Mouse (Mus musculus): ENCODE measurements around the gene Thap12.

The Thap12 gene

DNA sequence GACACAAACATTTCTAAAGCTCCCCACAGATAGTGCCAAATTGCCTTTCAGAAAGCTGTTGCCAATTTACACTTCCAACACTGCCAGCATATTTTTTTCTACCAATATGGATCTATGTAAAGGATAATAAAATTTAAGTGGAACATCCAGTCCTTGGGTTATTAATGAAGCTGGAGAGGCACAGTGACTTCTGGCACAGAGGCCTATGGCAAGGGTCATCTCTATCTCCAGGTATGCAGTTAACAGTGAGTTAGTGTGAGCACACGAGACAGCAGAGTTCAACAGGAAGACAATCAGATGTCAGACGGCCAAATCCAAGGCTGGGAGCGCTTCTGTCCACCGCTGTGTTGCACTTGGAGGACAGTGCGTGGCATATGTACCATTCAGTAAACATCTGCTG, 4.9 kb upstream of the Thap12 start:
- DNase-seq (ENCODE audit: low spot score) = no peak

DNA sequence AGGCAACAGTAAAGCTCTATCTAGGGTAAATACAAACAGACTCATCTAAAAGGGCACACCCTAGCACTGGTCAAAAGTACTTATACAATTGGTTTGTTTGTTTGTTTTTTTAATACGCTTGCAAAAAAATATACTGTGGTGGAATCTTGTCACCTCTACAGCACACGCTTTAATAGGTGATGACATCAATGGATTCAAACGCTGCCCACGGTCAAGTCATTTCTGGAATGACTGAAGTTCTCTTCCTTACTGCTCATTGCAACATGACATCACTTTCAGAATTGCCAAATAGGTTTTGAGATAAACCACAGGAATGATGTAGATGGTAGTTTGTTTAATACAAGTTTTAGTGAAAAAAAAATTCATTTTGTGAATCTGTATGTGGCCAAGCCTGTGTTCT, 4.3 kb upstream of the Thap12 start:
- DNase-seq (ENCODE audit: low spot score) = no peak

- DNase-seq (ENCODE audit: low spot score) = no peak
These were observed 1.1 kb upstream of the Thap12 start for GRCm38 (mm10) chr7:98701771-98702170.

- no peak for DNase-seq (ENCODE audit: low spot score)
These were observed 520 bp downstream of the Thap12 start for GRCm38 (mm10) chr7:98703365-98703881.

DNA sequence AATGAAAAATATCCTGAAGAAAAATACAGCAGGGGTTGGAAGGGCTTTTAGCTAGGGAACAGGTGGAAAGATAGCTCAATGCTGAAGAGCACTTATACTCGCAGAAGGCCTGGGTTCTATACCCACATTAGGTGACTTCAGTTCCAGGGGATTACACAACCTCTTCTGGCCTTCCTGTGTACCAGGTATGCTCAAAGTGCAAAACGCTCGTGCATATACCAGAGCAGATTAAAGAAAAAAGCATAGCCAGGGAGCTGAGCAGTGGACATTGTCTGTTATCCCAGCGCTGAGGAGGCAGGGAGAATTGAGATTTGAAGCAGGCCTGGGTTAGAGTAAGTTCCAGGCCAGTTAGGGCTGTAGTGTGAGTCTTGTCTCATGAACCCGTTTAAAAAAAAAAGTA, 1.4 kb downstream of the Thap12 start:
- no peak for DNase-seq (ENCODE audit: low spot score)

DNA sequence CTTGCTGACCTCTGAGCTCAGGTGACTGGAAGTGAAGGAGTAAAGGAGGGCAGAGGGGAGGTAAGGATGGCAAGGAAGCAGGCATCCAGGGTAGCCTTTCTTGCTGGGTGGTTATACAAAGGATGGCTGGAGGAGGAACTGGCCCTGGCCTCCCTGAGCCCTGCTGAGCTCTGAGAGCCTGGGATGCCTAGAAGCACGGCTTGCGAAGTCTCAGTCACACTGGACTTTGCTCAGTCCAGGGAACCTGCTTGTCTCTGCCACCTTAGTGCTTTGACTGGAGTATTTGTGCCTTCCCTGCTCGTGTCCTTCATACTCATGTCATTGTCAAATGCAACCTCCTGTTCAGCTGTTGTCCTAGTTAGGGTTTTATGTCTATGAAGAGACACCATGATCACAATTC, 10.8 kb downstream of the Thap12 start:
- no peak for DNase-seq (ENCODE audit: low spot score)

- DNase-seq (ENCODE audit: low spot score) = no peak
These were observed 14.5 kb downstream of the Thap12 start for GRCm38 (mm10) chr7:98717438-98717837.

DNA sequence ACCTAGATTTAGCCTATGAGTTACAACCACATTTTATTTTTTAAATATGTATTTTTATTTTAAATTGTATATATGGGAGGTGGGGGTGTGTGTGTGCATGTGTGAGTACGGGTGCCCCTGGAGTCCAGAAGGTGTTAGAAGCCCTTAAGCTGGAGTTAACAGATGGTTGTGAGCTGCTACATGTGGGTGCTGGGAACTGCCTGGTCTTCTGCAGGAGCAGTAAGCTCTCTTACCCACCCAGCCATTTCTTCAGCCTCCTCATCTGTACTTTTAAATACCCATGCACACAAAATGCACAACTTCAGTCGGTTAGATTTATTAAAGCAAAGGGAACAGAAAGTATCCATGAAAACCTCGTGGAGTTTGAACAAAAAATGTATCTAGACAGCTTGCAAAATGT, 16.9 kb downstream of the Thap12 start:
- DNase-seq (ENCODE audit: low spot score) = no peak

- no peak for DNase-seq (ENCODE audit: low spot score)
These were observed 17.8 kb downstream of the Thap12 start for GRCm38 (mm10) chr7:98720731-98721130.

GRCm38 (mm10) chr7:98721172-98721571, 18.3 kb downstream of the Thap12 start:
- no peak for DNase-seq (ENCODE audit: low spot score)

DNA sequence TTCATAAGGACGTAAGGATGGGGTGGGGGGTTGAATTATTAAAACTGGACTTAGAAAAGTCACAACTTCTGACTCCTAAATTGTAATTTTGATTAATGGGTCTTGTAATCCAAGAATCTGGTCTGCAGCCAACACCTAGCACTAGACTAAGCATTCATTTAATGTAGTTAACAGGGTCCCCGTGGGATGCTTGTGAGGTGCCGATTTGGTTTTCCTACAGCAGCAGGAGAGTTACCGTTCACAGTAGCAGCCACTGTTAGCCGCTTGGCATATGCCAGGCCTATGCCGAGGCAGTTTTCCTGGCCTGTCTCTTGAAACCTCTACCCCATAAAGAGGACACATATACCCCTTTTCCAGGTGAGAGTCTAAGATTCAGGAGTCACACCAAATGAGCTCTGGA, 18.7 kb downstream of the Thap12 start:
- no peak for DNase-seq (ENCODE audit: low spot score)

DNA sequence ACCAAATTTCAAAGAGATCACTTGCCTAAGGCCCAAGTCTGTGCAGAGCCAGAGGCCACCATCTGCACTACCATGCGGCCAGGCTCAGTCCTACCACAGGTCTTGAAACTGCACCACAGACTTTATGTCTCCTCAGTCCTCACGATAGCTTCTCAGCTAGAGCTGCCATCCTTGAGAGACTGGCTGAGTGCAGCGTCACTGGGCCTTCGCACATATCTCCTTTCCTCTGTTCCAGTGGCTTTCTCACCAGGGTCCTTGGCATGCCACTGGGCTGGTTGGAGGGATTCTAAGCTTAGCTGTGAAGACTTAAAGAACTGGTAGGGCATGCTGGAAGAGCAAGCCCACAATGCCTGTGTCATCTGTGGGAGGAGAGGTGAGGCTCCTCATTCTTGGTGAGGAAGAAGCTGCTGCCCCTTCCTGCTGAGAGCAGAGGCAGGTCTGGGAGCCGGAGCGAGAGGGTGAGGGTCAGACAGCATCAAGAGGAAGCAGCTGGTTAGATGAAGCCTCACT, 22.8 kb downstream of the Thap12 start:
- no peak for DNase-seq (ENCODE audit: low spot score)

DNA sequence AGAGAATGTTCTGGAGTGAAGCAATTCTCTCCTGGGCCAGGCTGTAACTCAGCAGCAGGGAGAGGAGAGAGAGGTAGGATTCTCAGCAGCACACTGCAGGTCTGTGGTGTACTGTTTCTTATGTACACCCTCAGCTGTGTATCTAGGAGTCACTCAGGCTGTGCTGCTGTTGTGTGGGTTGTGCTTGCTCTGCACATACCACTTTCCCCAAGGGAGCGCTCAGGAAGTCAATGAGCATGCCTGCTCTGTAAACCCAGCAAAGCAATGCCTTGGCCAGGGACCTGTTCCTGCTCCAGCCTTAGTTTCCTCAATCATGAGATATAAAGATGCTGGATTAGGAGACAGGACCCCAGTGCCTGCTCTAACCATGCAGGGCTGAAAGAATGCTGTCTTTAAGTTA, 25.1 kb downstream of the Thap12 start:
- peak; percentile 13 for DNase-seq (ENCODE audit: low spot score)

GRCm38 (mm10) chr7:98728499-98728898, 25.6 kb downstream of the Thap12 start:
- DNase-seq (ENCODE audit: low spot score) = no peak

DNA sequence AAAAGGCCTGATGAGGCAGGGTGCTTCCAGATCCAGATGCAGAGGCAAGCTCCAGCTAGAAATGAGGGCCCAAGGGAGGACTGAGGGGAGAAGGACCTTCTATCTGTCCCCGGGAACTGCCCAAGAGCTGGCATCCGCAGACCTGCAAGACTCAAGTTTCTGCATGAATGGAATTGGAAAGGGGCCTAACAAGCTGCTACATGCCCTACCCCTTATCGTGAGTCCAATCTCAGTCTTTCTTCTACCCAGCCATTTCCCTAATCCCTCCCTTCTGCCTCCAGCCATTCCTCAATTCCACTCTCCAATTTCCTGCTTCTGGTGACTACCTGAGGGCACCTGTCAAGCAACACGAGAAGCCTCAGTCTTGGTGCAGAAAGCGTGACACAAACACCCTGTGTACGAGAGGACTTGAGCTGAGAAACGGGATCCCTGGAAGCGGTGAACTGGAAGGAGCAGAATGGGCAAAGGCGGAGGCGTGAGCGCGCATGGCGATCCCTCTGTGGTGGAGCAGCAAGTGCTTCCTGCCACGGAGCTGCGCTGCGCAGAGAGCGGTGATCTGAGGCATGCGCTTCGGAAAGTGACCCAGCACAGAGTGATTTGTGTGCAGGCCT, 26.9 kb downstream of the Thap12 start:
- no peak for DNase-seq (ENCODE audit: low spot score)

DNA sequence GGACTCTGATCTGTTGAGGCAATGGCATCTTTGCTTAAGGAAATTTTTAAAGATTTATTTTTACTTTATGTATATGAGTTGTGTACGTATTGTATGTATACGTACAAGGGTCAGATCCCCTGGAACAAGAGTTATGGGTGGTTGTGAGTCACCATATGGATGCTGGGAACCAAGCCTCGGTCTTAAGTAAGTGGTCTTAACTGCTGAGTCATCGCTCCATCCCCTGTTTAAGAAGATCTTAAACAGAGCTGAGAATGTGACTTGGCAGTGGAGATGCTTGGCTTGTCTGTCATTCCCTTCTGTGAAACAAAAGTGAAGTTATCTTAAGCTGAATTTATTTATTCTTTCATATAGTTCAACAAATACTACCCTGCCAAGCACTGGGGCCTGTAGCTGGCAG, 31.1 kb downstream of the Thap12 start:
- DNase-seq (ENCODE audit: low spot score) = no peak

DNA sequence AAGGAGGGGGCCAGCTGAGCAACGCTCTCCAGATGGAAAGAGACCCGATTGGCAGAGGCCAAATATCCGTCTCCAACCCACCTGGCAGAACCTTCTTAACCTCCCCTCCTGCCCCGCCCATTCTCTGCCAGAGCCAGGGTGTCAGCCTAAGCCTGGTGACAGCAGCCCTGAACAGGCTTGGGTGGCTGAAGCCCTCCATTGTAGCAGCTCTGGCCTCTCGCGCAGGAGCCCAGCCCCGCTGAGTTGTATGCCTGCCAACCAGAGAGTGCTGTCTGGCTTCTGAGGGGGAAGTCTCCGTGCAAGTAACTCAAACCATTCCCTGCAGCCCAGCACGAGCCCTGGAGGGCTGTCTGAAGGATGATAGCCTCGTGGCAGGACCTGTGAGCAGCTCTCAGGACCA, 32.0 kb downstream of the Thap12 start:
- DNase-seq (ENCODE audit: low spot score) = no peak

DNA sequence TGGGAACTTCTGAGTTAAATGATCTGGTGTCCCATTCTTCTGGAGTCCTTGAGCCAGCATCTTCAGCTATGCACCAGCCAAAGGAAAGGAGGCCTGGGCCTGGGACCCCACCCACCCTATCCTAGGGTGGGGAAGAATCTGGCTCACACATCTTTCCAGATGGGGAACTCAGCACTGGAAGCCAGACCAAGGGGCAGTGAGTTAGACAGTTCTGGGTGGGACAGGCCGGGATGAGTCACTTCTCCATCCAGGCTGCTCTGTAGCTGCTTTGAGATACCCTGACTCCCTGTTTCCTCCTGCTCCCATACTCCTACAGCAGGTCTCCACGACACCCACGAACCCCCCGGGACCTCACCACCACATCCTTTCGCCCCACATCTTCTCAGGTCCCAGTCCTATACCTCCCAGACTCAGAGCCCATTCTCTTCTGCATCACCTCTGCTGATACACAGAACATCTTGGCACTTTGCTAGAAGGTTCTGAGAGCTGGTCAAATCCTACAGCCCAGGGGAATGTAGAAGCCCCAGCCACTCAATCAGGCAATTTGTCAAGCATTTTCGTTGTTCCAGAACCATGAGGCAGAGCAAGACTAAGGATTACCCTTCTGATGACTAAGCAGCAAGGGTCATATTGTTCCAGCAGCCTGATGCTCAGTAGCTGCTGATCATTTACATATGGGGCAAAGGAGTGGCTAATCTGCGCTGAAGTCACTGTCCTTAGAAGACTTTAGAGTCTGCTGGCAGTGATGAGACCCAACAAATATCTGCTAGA, 34.1 kb downstream of the Thap12 start:
- no peak for DNase-seq (ENCODE audit: low spot score)

- no peak for DNase-seq (ENCODE audit: low spot score)
These were observed 37.5 kb downstream of the Thap12 start for GRCm38 (mm10) chr7:98740363-98740762.

DNA sequence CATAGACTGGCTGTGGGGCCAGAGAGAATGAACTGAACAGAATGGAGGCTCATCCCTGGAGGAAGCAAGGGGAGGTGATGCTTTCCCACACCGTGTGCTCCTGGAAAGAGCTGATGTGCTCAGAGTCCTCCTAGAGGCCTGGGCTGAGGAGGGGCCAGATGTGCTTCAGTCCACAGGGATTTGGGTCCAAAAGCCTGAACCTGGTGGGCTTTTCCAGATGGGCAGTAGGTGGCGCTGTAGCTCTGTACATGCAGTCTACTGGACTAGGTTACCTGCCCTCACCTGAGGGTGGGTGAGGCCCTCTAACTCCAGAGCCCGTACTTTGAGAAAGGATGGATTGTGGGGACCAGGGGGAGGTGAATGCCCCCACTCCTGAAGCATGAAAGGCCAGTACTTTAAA, 40.4 kb downstream of the Thap12 start:
- peak; percentile 38 for DNase-seq (ENCODE audit: low spot score)

DNA sequence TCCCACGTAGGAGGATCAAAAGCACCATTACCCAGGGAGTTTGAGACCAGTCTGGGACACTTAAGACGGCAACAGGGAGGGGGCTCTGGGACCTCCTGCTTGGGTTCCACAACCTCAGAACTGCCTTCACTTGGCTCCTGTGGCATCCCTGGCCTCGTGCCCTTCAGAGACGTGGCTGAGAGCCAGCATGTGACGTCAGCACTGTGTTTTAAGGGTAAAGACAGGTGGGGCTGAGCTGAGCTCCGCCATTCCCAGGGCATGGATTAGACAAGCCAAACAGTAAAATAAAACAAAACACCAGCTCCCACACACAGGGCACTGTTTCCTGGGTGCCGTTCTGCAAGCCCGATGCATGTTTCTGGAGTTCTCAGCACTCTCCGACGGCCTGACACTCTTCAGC, 47.5 kb downstream of the Thap12 start:
- no peak for DNase-seq (ENCODE audit: low spot score)

- DNase-seq (ENCODE audit: low spot score) = no peak
These were observed 49.8 kb downstream of the Thap12 start for GRCm38 (mm10) chr7:98752680-98753079.

DNA sequence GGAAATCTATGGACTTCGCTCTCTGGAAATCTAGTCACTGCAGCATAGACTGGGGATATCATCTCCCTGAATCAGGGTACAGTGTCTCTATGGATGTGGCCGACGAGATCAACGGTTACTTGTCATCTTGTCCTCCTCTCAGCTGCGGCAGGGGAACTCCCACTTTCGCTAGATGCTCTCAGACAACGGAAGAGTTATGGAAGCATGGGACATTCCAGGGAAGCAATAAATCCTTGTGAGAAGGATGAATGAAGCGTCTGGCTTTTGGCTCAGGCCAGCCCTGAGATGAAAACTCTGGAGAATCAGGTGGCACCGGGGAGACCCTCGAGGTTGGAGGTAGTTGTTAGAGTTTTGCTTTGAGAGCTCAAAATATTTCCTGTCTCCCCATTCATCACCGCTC, 53.1 kb downstream of the Thap12 start:
- DNase-seq (ENCODE audit: low spot score) = no peak

GRCm38 (mm10) chr7:98756556-98756955, 53.7 kb downstream of the Thap12 start:
- DNase-seq (ENCODE audit: low spot score) = no peak
